Mouse (Mus musculus) spleen, adult 2 months (tissue): Measurements from ENCODE around the gene Arhgap28. TPM values are rescaled to one million over a fixed set of nuclear protein-coding genes. Genes with fewer than 3 reads are reported as not detected.

Source experiments
- DNase-seq, 2 experiments: peaks; one replicate each; pipeline versions ENCODE4 v3.0.0 to v3.0.0-alpha.2; 2012 to 2021; ENCODE audit warnings: low spot score in 2 of 2, low read depth in 1 of 2
- H3K27ac ChIP-seq: fragments of 200-500 bp; 2 replicates; pipeline ENCODE4 v1.5.1; 2012; ENCODE audit warnings: low read length, inconsistent platforms; ENCODE audit not compliant: insufficient read depth
- H3K27me3 ChIP-seq: fragments of 200-500 bp; 2 replicates; pipeline ENCODE4 v1.6.1; 2012; ENCODE audit warnings: mild to moderate bottlenecking, moderate library complexity, low read length, inconsistent platforms; ENCODE audit not compliant: control insufficient read depth, insufficient read depth
- H3K36me3 ChIP-seq: fragments of 200-500 bp; 2 replicates; pipeline ENCODE4 v1.6.1; 2012; ENCODE audit warnings: mild to moderate bottlenecking, low read length, inconsistent platforms; ENCODE audit not compliant: control insufficient read depth, insufficient read depth
- H3K4me1 ChIP-seq: fragments of 200-500 bp; 2 replicates; pipeline ENCODE4 v1.6.1; 2011; ENCODE audit warnings: inconsistent platforms; ENCODE audit not compliant: control insufficient read depth, insufficient read depth, insufficient read length
- H3K4me3 ChIP-seq: fragments of 200-500 bp; 2 replicates; pipeline ENCODE4 v1.5.1; 2011; ENCODE audit warnings: mild to moderate bottlenecking, inconsistent platforms; ENCODE audit not compliant: insufficient read depth, insufficient read length; ENCODE audit errors: extremely low read depth
- CTCF ChIP-seq: fragments of 200-500 bp; IDR thresholded peaks from 2 replicates; pipeline ENCODE4 v1.5.1; 2011; ENCODE audit warnings: mild to moderate bottlenecking, inconsistent platforms; ENCODE audit not compliant: insufficient read depth, insufficient read length, insufficient replicate concordance; ENCODE audit errors: extremely low read depth
- POLR2A ChIP-seq: fragments of 200-500 bp; IDR thresholded peaks from 2 replicates; pipeline ENCODE4 v1.6.1; 2011; ENCODE audit warnings: low read depth, low read length, inconsistent platforms
- WGBS: fragments of 180-500 bp; shearing (Covaris S2); methylation state at CpG from one replicate; pipeline ENCODE4 v1.1.7; 2018; 5-methylcytosine and 5-hydroxymethylcytosine counted together
- polyA plus RNA-seq: library from polyadenylated mRNA; depleted of rRNA; stranded (reverse); fragments of >200 nt; gene quantifications from 2 replicates; pipeline ENCODE4 v1.2.3, GENCODE M21; 2012

The Arhgap28 gene
- polyA plus RNA-seq, 1 experiment = 1.1 TPM

DNA sequence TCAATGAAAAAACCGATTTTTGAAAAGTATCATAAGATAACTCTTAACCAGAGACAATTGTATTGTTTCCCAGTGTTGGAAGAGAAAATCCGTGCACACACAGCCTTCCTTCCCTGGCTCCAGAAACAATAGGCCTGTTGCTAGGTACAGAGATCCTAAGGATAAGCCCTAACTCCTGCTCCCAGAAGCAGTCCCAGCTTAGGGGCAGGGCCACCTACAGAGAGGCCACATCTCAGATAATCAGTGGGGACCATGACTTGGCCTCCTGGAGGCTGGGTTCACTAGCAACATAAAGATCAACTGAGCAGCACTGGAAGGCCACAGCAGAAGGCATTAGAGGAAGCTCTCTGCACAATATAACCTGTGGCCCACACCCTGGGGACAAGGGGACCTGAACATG, 27.5 kb downstream of the Arhgap28 start:
- no peak for DNase-seq
- no peaks in the 10 kb centered on the region for H3K36me3 ChIP-seq
- H3K27ac ChIP-seq = no peak overlapping the region
- TF ChIP-seq POLR2A = no peak
- no peak for TF ChIP-seq CTCF
- H3K27me3 ChIP-seq = no peaks in the 10 kb centered on the region
- H3K4me3 ChIP-seq = no peak overlapping the region
- 75% methylated on average over 2 of the region's 2 CpGs for WGBS
- H3K4me1 ChIP-seq = no peaks in the 10 kb centered on the region

DNA sequence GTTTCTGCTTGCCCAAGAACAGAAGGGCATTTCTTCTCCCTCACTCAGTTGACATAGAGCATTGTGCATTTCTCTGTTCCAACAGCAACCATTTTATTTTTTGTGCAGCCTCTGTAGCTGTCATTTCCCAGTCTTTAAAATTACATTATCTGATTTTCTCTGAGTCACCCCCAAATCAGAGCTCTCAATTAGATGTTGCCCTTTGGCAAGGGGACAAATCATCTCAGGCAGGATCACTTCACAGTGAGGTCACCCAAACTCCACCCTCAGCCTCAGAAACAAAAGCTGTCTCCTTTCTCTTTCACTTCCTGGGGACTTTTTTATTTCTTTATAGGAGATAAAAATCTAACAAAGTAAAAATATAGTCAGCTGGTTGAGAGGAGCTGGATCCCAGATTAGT, 27.9 kb downstream of the Arhgap28 start:
- H3K4me3 ChIP-seq = no peak overlapping the region
- no peaks in the 10 kb centered on the region for H3K4me1 ChIP-seq
- no peak overlapping the region for H3K27ac ChIP-seq
- no peak for DNase-seq
- H3K36me3 ChIP-seq = no peaks in the 10 kb centered on the region
- no peak for TF ChIP-seq CTCF
- TF ChIP-seq POLR2A = no peak
- no peaks in the 10 kb centered on the region for H3K27me3 ChIP-seq

DNA sequence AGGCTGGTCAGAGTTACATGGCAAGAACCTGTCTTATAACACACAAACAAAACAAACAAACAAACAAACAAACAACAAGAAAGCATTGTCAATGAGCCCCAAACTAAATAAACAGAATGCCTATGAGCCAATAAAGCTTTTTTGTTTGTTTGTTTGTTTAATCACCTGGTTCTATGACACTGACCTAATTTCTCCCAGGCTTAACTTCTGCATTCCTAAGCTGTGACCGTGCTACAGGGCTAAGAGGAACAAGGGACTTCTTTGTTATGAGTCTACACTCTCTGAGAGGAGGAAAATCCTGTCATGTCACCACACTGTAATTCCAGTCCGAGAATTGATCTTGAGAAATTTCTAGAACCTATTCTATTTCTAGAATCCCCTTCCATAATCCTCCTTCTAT, 29.2 kb downstream of the Arhgap28 start:
- 66% methylated on average over 2 of the region's 2 CpGs for WGBS

DNA sequence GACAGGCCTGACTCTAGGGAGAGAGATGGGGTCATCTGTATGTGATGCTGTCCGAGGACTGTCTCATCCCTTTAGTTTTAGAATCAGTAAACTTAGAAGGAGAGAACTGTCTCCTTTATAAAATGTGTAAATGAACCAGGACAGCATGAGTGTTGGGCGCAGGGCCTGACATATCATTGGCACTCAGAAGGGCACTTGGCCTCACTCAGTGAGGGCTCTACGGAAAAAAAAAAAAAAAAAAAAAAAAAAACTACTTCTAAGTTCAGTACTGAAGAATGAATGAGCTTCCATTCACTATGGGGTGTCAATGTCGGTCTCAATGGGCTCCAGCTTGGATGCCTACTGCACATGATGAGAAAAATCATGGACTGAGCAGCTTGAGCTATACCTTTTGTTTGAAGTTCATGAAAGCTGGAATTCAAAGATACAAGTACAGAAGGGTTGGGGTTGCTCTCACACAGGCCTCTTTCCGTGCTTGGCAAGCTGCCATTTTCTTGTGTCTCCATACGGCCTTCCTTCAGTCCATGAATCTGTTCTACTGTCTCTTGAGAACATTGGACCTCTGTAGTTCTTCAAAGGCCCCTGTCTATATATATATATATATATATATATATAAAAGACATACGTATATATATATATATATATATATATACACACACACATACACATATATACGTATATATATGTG, 36.9 kb downstream of the Arhgap28 start:
- H3K36me3 ChIP-seq = no peaks in the 10 kb centered on the region
- no peak for DNase-seq
- H3K27ac ChIP-seq = no peak overlapping the region
- WGBS = 87% methylated on average over 8 of the region's 8 CpGs
- no peak overlapping the region for H3K4me3 ChIP-seq
- no peak for TF ChIP-seq CTCF
- no peak for TF ChIP-seq POLR2A
- H3K27me3 ChIP-seq = no peaks in the 10 kb centered on the region
- no peaks in the 10 kb centered on the region for H3K4me1 ChIP-seq

More for the DNA sequence above, 29.2 kb downstream of the Arhgap28 start:
- no peaks in the 10 kb centered on the region for H3K4me1 ChIP-seq
- H3K27me3 ChIP-seq = no peaks in the 10 kb centered on the region
- no peak for TF ChIP-seq POLR2A
- TF ChIP-seq CTCF = no peak
- no peaks in the 10 kb centered on the region for H3K36me3 ChIP-seq
- H3K27ac ChIP-seq = no peak overlapping the region
- no peak overlapping the region for H3K4me3 ChIP-seq
- DNase-seq = no peak

DNA sequence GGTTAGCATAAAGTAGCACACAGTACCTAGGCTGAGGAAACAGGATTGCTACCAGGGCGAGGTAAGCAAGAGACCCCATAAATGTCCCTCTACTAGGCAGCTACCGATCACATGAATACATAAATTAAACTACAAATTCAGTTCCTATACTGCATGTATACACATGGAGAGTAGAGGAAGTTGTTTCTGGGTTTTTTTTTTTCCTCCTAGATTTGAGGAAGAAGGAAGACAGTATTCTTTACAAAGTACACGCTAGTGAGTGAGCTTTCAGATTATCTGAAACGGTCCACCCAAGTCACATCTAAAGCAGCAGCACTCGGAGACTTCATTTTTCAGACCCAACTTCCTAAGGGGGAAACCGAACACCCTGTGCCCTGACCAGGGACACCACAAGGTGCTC, 41.1 kb downstream of the Arhgap28 start:
- Histone ChIP-seq H3K36me3 (no peaks in the 10 kb centered on the region), H3K27ac (no peak overlapping the region), H3K4me3 (no peak overlapping the region), H3K27me3 (no peaks in the 10 kb centered on the region), H3K4me1 (no peaks in the 10 kb centered on the region)
- 40% methylated on average over 6 of the region's 6 CpGs for WGBS
- DNase-seq = no peak
- TF ChIP-seq CTCF = no peak
- no peak for TF ChIP-seq POLR2A

DNA sequence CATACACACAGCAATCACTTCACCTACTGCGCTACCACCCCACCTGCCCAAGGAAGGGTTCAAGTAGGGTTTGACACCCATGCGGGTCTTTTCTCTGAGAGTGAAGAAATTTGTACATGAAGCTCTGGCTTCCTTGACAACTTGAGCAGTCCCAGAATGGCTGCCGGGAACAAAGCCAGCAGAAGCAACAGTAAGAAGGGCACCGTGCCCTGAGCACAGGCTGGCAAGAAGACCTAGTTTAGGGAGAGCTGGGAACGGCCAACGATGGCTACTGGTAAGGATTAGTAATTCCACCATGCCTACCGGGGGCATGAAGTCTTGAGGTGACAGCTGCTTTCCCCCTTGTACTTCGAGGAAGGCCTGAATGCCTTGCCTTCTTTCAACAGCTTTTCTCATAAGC, 41.9 kb downstream of the Arhgap28 start:
- no peak for DNase-seq
- Histone ChIP-seq H3K4me3 (no peak overlapping the region), H3K4me1 (no peaks in the 10 kb centered on the region), H3K36me3 (no peaks in the 10 kb centered on the region), H3K27ac (no peak overlapping the region), H3K27me3 (no peaks in the 10 kb centered on the region)
- WGBS = 91% methylated on average over 8 of the region's 8 CpGs
- no peak for TF ChIP-seq POLR2A
- TF ChIP-seq CTCF = no peak

DNA sequence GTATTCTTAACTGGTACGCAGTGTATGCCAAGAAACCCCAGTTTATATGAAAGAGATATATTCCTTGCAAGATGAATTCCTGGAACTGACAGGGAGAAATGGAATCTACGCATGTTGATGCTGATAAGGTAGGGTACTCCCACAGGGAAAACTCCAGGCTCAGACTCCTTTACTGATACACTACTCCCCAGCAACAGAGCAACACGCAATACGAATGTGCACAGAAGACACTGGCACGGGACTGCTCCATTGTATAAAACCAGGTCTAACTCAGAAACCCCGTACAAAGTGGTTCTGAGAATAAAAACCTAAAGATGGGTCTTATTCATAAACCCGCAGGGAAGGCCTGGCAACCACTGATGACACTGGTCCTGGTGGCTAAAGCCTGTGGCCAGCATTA, 45.0 kb downstream of the Arhgap28 start:
- no peak for DNase-seq
- Histone ChIP-seq H3K4me1 (no peaks in the 10 kb centered on the region), H3K4me3 (no peak overlapping the region), H3K36me3 (no peaks in the 10 kb centered on the region), H3K27ac (no peak overlapping the region), H3K27me3 (no peaks in the 10 kb centered on the region)
- 93% methylated on average over 7 of the region's 7 CpGs for WGBS
- TF ChIP-seq CTCF = no peak
- no peak for TF ChIP-seq POLR2A
